Mouse (Mus musculus): ENCODE results near the gene Fubp3. TPM values are rescaled to one million over a fixed set of nuclear protein-coding genes. Genes with fewer than 3 reads are reported as not detected.

The Fubp3 gene
- polyA plus RNA-seq, 1 experiment from 2014 or later: 107 TPM

- Histone ChIP-seq H3K9me3 (replicated peaks; ENCODE audit: control insufficient read depth, low read length) (no peaks in the 10 kb centered on the region), H3K4me2 (ENCODE audit: low read depth, low read length) (no peak overlapping the region), H3K4me1 (ENCODE audit: control insufficient read depth, insufficient read depth, low read length) (no peaks in the 10 kb centered on the region), H3K4me3 (ENCODE audit: low read depth, low read length) (no peak overlapping the region), H3K36me3 (replicated peaks; ENCODE audit: control insufficient read depth, insufficient read depth, low read depth, low read length) (peaks cover 21% of the 10 kb centered on the region), H3K27ac (replicated peaks; ENCODE audit: low read depth, low read length) (no peak overlapping the region), H3K9ac (replicated peaks; ENCODE audit: low read length) (no peak overlapping the region), H3K27me3 (ENCODE audit: control insufficient read depth, insufficient read depth, low read length) (no peaks in the 10 kb centered on the region)
- ATAC-seq (replicated peaks; ENCODE audit: insufficient number of reproducible peaks, low FRiP score, low TSS enrichment, low read depth) (no peak), DNase-seq (ENCODE audit: low spot score) (no peak)
- 59% methylated on average over 7 of the region's 7 CpGs for WGBS
Observed at GRCm38 (mm10) chr2:31609859-31610261, 37.4 kb downstream of the Fubp3 start.

- 43% methylated on average over 4 of the region's 4 CpGs for WGBS
- DNase-seq (ENCODE audit: low spot score): no peak
- 0 out of 2 replicates have a peak, but pooled peaks have one; percentile 21 for ATAC-seq (replicated peaks; ENCODE audit: insufficient number of reproducible peaks, low FRiP score, low TSS enrichment, low read depth)
- Histone ChIP-seq H3K27ac (replicated peaks; ENCODE audit: low read depth, low read length) (no peak overlapping the region), H3K9me3 (replicated peaks; ENCODE audit: control insufficient read depth, low read length) (no peaks in the 10 kb centered on the region), H3K36me3 (replicated peaks; ENCODE audit: control insufficient read depth, insufficient read depth, low read depth, low read length) (peaks cover 21% of the 10 kb centered on the region), H3K9ac (replicated peaks; ENCODE audit: low read length) (no peak overlapping the region), H3K4me1 (ENCODE audit: control insufficient read depth, insufficient read depth, low read length) (no peaks in the 10 kb centered on the region), H3K4me3 (ENCODE audit: low read depth, low read length) (no peak overlapping the region), H3K4me2 (ENCODE audit: low read depth, low read length) (no peak overlapping the region), H3K27me3 (ENCODE audit: control insufficient read depth, insufficient read depth, low read length) (no peaks in the 10 kb centered on the region)
Observed at GRCm38 (mm10) chr2:31610922-31611321, 38.5 kb downstream of the Fubp3 start.

GRCm38 (mm10) chr2:31611400-31611799, 38.9 kb downstream of the Fubp3 start:
- peaks cover 21% of the 10 kb centered on the region for H3K36me3 ChIP-seq (replicated peaks; ENCODE audit: control insufficient read depth, insufficient read depth, low read depth, low read length)
- DNase-seq (ENCODE audit: low spot score): peak; percentile 11

GRCm38 (mm10) chr2:31612627-31613026, 40.2 kb downstream of the Fubp3 start:
- Histone ChIP-seq H3K27ac (replicated peaks; ENCODE audit: low read depth, low read length) (no peak overlapping the region), H3K9me3 (replicated peaks; ENCODE audit: control insufficient read depth, low read length) (no peaks in the 10 kb centered on the region), H3K4me3 (ENCODE audit: low read depth, low read length) (no peak overlapping the region), H3K9ac (replicated peaks; ENCODE audit: low read length) (no peak overlapping the region), H3K36me3 (replicated peaks; ENCODE audit: control insufficient read depth, insufficient read depth, low read depth, low read length) (peaks cover 19% of the 10 kb centered on the region), H3K4me1 (ENCODE audit: control insufficient read depth, insufficient read depth, low read length) (no peaks in the 10 kb centered on the region), H3K4me2 (ENCODE audit: low read depth, low read length) (no peak overlapping the region), H3K27me3 (ENCODE audit: control insufficient read depth, insufficient read depth, low read length) (no peaks in the 10 kb centered on the region)
- ATAC-seq (replicated peaks; ENCODE audit: insufficient number of reproducible peaks, low FRiP score, low TSS enrichment, low read depth): no peak
- no peak for DNase-seq (ENCODE audit: low spot score)
- 82% methylated on average over 6 of the region's 6 CpGs for WGBS

More at GRCm38 (mm10) chr2:31611400-31611799, 38.9 kb downstream of the Fubp3 start:
- Histone ChIP-seq H3K9ac (replicated peaks; ENCODE audit: low read length) (no peak overlapping the region), H3K4me2 (ENCODE audit: low read depth, low read length) (no peak overlapping the region), H3K4me1 (ENCODE audit: control insufficient read depth, insufficient read depth, low read length) (no peaks in the 10 kb centered on the region), H3K27ac (replicated peaks; ENCODE audit: low read depth, low read length) (no peak overlapping the region), H3K4me3 (ENCODE audit: low read depth, low read length) (no peak overlapping the region), H3K9me3 (replicated peaks; ENCODE audit: control insufficient read depth, low read length) (no peaks in the 10 kb centered on the region), H3K27me3 (ENCODE audit: control insufficient read depth, insufficient read depth, low read length) (no peaks in the 10 kb centered on the region)
- ATAC-seq (replicated peaks; ENCODE audit: insufficient number of reproducible peaks, low FRiP score, low TSS enrichment, low read depth): no peak
- WGBS: 74% methylated on average over 8 of the region's 8 CpGs

GRCm38 (mm10) chr2:31613781-31614180, 41.3 kb downstream of the Fubp3 start:
- ATAC-seq (replicated peaks; ENCODE audit: insufficient number of reproducible peaks, low FRiP score, low TSS enrichment, low read depth) (no peak), DNase-seq (ENCODE audit: low spot score) (no peak)
- Histone ChIP-seq H3K4me2 (ENCODE audit: low read depth, low read length) (no peak overlapping the region), H3K4me1 (ENCODE audit: control insufficient read depth, insufficient read depth, low read length) (no peaks in the 10 kb centered on the region), H3K27ac (replicated peaks; ENCODE audit: low read depth, low read length) (no peak overlapping the region), H3K27me3 (ENCODE audit: control insufficient read depth, insufficient read depth, low read length) (no peaks in the 10 kb centered on the region), H3K9ac (replicated peaks; ENCODE audit: low read length) (no peak overlapping the region), H3K9me3 (replicated peaks; ENCODE audit: control insufficient read depth, low read length) (no peaks in the 10 kb centered on the region), H3K36me3 (replicated peaks; ENCODE audit: control insufficient read depth, insufficient read depth, low read depth, low read length) (peaks cover 14% of the 10 kb centered on the region), H3K4me3 (ENCODE audit: low read depth, low read length) (no peak overlapping the region)
- 84% methylated on average over 7 of the region's 7 CpGs for WGBS

GRCm38 (mm10) chr2:31618484-31619161, 46.2 kb downstream of the Fubp3 start:
- no peak overlapping the region for H3K9ac ChIP-seq (replicated peaks; ENCODE audit: low read length)
- DNase-seq (ENCODE audit: low spot score) (no peak), ATAC-seq (replicated peaks; ENCODE audit: insufficient number of reproducible peaks, low FRiP score, low TSS enrichment, low read depth) (no peak)
- WGBS: 86% methylated on average over 14 of the region's 14 CpGs
- H3K27me3 ChIP-seq (ENCODE audit: control insufficient read depth, insufficient read depth, low read length): no peaks in the 10 kb centered on the region
- no peak overlapping the region for H3K27ac ChIP-seq (replicated peaks; ENCODE audit: low read depth, low read length)
- H3K4me1 ChIP-seq (ENCODE audit: control insufficient read depth, insufficient read depth, low read length): no peaks in the 10 kb centered on the region
- no peak overlapping the region for H3K4me2 ChIP-seq (ENCODE audit: low read depth, low read length)
- no peak overlapping the region for H3K4me3 ChIP-seq (ENCODE audit: low read depth, low read length)
- H3K9me3 ChIP-seq (replicated peaks; ENCODE audit: control insufficient read depth, low read length): no peaks in the 10 kb centered on the region
- peaks cover 3% of the 10 kb centered on the region for H3K36me3 ChIP-seq (replicated peaks; ENCODE audit: control insufficient read depth, insufficient read depth, low read depth, low read length)

- WGBS: 91% methylated on average over 6 of the region's 6 CpGs
- ATAC-seq (replicated peaks; ENCODE audit: insufficient number of reproducible peaks, low FRiP score, low TSS enrichment, low read depth): no peak
- Histone ChIP-seq H3K27me3 (ENCODE audit: control insufficient read depth, insufficient read depth, low read length) (no peaks in the 10 kb centered on the region), H3K4me1 (ENCODE audit: control insufficient read depth, insufficient read depth, low read length) (no peaks in the 10 kb centered on the region), H3K9ac (replicated peaks; ENCODE audit: low read length) (no peak overlapping the region), H3K4me2 (ENCODE audit: low read depth, low read length) (no peak overlapping the region), H3K36me3 (replicated peaks; ENCODE audit: control insufficient read depth, insufficient read depth, low read depth, low read length) (no peaks in the 10 kb centered on the region; the same call in 1 of the 2 replicates), H3K9me3 (replicated peaks; ENCODE audit: control insufficient read depth, low read length) (no peaks in the 10 kb centered on the region), H3K27ac (replicated peaks; ENCODE audit: low read depth, low read length) (no peak overlapping the region), H3K4me3 (ENCODE audit: low read depth, low read length) (no peak overlapping the region)
- no peak for DNase-seq (ENCODE audit: low spot score)
Observed at GRCm38 (mm10) chr2:31619208-31619607, 46.8 kb downstream of the Fubp3 start.

DNA sequence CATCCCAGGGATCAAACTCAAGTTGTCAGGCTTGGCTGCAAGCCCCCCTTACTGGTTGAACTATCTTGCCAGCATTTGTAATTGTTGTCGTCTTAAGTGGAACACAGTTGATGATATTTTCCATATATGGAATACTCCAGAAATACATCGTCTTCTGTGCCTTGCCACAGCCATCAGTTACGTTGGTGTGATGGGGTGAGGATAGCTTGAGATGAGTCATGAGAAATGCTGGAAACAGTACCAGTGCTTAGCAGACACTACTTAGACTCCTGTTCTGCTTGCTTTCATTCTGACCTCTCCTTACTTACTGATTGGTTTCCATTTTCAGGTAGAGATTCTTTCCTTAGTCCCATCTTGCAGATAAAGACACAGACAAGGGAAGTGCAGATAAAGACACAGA, 61.1 kb downstream of the Fubp3 start:
- 66% methylated on average over 3 of the region's 3 CpGs for WGBS

More for the DNA sequence above, 61.1 kb downstream of the Fubp3 start:
- no peak overlapping the region for H3K4me3 ChIP-seq (ENCODE audit: low read depth, low read length)
- H3K4me1 ChIP-seq (ENCODE audit: control insufficient read depth, insufficient read depth, low read length): peaks cover 8% of the 10 kb centered on the region
- H3K9ac ChIP-seq (replicated peaks; ENCODE audit: low read length): no peak overlapping the region
- no peak overlapping the region for H3K4me2 ChIP-seq (ENCODE audit: low read depth, low read length)
- ATAC-seq (replicated peaks; ENCODE audit: insufficient number of reproducible peaks, low FRiP score, low TSS enrichment, low read depth) (no peak), DNase-seq (ENCODE audit: low spot score) (no peak)
- H3K9me3 ChIP-seq (replicated peaks; ENCODE audit: control insufficient read depth, low read length): no peaks in the 10 kb centered on the region
- peaks cover 48% of the 10 kb centered on the region for H3K27me3 ChIP-seq (ENCODE audit: control insufficient read depth, insufficient read depth, low read length)
- no peak overlapping the region for H3K27ac ChIP-seq (replicated peaks; ENCODE audit: low read depth, low read length)
- H3K36me3 ChIP-seq (replicated peaks; ENCODE audit: control insufficient read depth, insufficient read depth, low read depth, low read length): no peaks in the 10 kb centered on the region
